Mouse (Mus musculus) adrenal gland, adult 18-20 months (tissue): ENCODE data around the gene Unc93a2. TPM values are rescaled to one million over a fixed set of nuclear protein-coding genes. Genes with fewer than 3 reads are reported as not detected.
"Not testable (repeated sequence)": the region's sequence is repeated elsewhere in the genome, so short reads cannot be mapped to it uniquely, and the experiment has no call there.

ENCODE experiments used
- DNase-seq, 2 experiments: peaks; one replicate each; pipeline ENCODE4 v3.0.0; 2021 to 2022; ENCODE audit warnings: low spot score in 2 of 2
- long read RNA-seq, 2 experiments: library from polyadenylated mRNA; stranded (forward); transcript quantifications; one replicate each; pipeline ENCODE4 v2.0.0; 2021
- total RNA-seq, 2 experiments: library from RNA; stranded (reverse); gene quantifications; 1 replicate in 1 of 2; 2 replicates in 1 of 2; pipeline ENCODE4 v1.2.3; 2021

The Unc93a2 gene
- total RNA-seq, result 1 to 10 TPM in 1 of 2 experiments, under 1 TPM in 1; 0.35 to 1.1 TPM
- long read RNA-seq, experiment 1, result 0 reads
- long read RNA-seq, experiment 2, partial matches to known transcripts, result 0 of 2 reads
- long read RNA-seq, experiment 2, other reads (novel, unspliced or antisense), result 2 of 2 reads

- DNase-seq, result not testable (repeated sequence)
These were observed at the start of gene Unc93a2 for GRCm38 (mm10) chr17:7385364-7385763. Gene Unc93a2 (minus strand): TSS chr17:7385464.

- not testable (repeated sequence) for DNase-seq
These were observed 48.9 kb upstream of the Unc93a2 start for GRCm38 (mm10) chr17:7434121-7434520.

- DNase-seq, result not testable (repeated sequence)
These were observed 45.0 kb upstream of the Unc93a2 start for GRCm38 (mm10) chr17:7430210-7430631.

- not testable (repeated sequence) for DNase-seq
These were observed 35.1 kb upstream of the Unc93a2 start for GRCm38 (mm10) chr17:7420191-7420973.

GRCm38 (mm10) chr17:7414601-7415310 is 29.5 kb upstream of the Unc93a2 start:
- DNase-seq, result not testable (repeated sequence)

- not testable (repeated sequence) for DNase-seq
These were observed 28.1 kb upstream of the Unc93a2 start for GRCm38 (mm10) chr17:7413336-7413735.

GRCm38 (mm10) chr17:7399770-7400169 is 14.5 kb upstream of the Unc93a2 start:
- DNase-seq, result not testable (repeated sequence)

GRCm38 (mm10) chr17:7398198-7398847 is 13.1 kb upstream of the Unc93a2 start:
- not testable (repeated sequence) for DNase-seq

GRCm38 (mm10) chr17:7397079-7397478 is 11.8 kb upstream of the Unc93a2 start:
- DNase-seq, result not testable (repeated sequence)

- not testable (repeated sequence) for DNase-seq
These were observed 11.0 kb upstream of the Unc93a2 start for GRCm38 (mm10) chr17:7396288-7396687.

- DNase-seq, result peak in 1 of 2 experiments; percentile 23
These were observed 10.4 kb upstream of the Unc93a2 start for GRCm38 (mm10) chr17:7395671-7396070.

- DNase-seq, result peak; percentile 22 to 37
These were observed 9.9 kb upstream of the Unc93a2 start for GRCm38 (mm10) chr17:7395116-7395515.

- not testable (repeated sequence) for DNase-seq
These were observed 4.6 kb upstream of the Unc93a2 start for GRCm38 (mm10) chr17:7389898-7390297.

GRCm38 (mm10) chr17:7388958-7389356 is 3.7 kb upstream of the Unc93a2 start:
- not testable (repeated sequence) for DNase-seq

- DNase-seq, result not testable (repeated sequence)
These were observed 3.2 kb upstream of the Unc93a2 start for GRCm38 (mm10) chr17:7388341-7388957.

GRCm38 (mm10) chr17:7386016-7386415 is 752 bp upstream of the Unc93a2 start:
- DNase-seq, result not testable (repeated sequence)

GRCm38 (mm10) chr17:7383167-7384143 is 1.8 kb downstream of the Unc93a2 start:
- DNase-seq, result not testable (repeated sequence)

- not testable (repeated sequence) for DNase-seq
These were observed 2.6 kb downstream of the Unc93a2 start for GRCm38 (mm10) chr17:7382711-7383110.

- not testable (repeated sequence) for DNase-seq
These were observed 7.4 kb downstream of the Unc93a2 start for GRCm38 (mm10) chr17:7377907-7378306.
